Mouse (Mus musculus) erythroblast, embryonic 14.5 days (primary cell): Measurements from ENCODE around the gene Scmh1.

Experiments
- GATA1 ChIP-seq: IDR thresholded peaks from 2 replicates; pipeline ENCODE4 v1.6.1; 2012; ENCODE audit warnings: low read length, inconsistent platforms, mixed read lengths
- TAL1 ChIP-seq: IDR thresholded peaks from 3 replicates; pipeline ENCODE4 v1.6.1; 2012; ENCODE audit warnings: low read length, inconsistent platforms, mixed read lengths

- no peak for TF ChIP-seq GATA1
- no peak for TF ChIP-seq TAL1
These were observed 32.2 kb upstream of the Scmh1 start for GRCm38 (mm10) chr4:120372838-120373237.
